8 mouse cellular contexts compared by ENCODE assay signal in the genomic region with DNA sequence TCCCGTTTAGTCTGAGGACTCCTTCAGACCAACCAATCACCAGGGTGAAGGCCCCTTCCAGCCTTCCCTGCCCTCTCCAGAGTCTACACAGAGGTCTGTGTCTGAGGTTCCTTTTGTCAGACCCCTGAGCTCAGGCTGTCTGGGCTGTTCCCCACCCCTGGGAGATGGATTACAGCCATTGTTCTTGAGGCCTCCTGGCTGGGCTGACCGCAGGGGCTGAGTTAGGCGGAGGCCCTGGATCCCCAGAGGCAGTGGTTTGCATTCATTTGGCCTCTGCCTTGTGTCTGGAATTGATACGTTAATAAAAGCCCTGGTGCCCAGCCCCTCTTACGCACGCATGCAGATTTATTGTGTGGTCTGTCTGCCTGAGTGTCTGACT. TPM values are rescaled to one million over a fixed set of nuclear protein-coding genes. Genes with fewer than 3 reads are reported as not detected.
DNase-seq lines count a peak whose midpoint lies in the region; ATAC-seq and TF ChIP-seq lines count a peak whose summit lies in the region.

No protein-coding gene starts in this region.

- no peak for ATAC-seq in heart, embryonic 13.5 days (ENCODE audit: extremely low read depth, insufficient number of reproducible peaks, low FRiP score, low TSS enrichment)

- no peaks in the 10 kb centered on the region for H3K9me3 ChIP-seq in CH12.LX (replicated peaks; ENCODE audit: low read length)
- no peaks in the 10 kb centered on the region for H3K9me3 ChIP-seq in heart, embryonic 13.5 days
- H3K9me3 ChIP-seq in midbrain, embryonic 10.5 days (replicated peaks): no peaks in the 10 kb centered on the region

- H3K79me2 ChIP-seq in CH12.LX (replicated peaks; ENCODE audit: control insufficient read depth, extremely low read depth, insufficient read depth, poor library complexity, severe bottlenecking): no peaks in the 10 kb centered on the region; the same call in 1 of the 2 replicates

- H3K27me3 ChIP-seq in CH12.LX (replicated peaks): no peaks in the 10 kb centered on the region
- no peaks in the 10 kb centered on the region for H3K27me3 ChIP-seq in heart, embryonic 13.5 days (replicated peaks)
- H3K27me3 ChIP-seq in midbrain, embryonic 10.5 days (ENCODE audit: low read depth, poor library complexity, severe bottlenecking): no peaks in the 10 kb centered on the region

- H3K36me3 ChIP-seq in CH12.LX (replicated peaks in 1 of 2; ENCODE audit: control insufficient read depth in 1 of 2, insufficient read depth in 1 of 2, low read length in 1 of 2): peaks cover 2 to 23% of the 10 kb centered on the region in 2 experiments
- H3K36me3 ChIP-seq in heart, embryonic 13.5 days: no peaks in the 10 kb centered on the region
- H3K36me3 ChIP-seq in midbrain, embryonic 10.5 days: no peaks in the 10 kb centered on the region

- no peak for TF ChIP-seq CTCF in CH12.LX (conservative IDR thresholded peaks at IDR 0.05 in 1 of 2, IDR thresholded peaks at IDR 0.05 in 1 of 2; ENCODE audit: low read depth in 2 of 2, low read length in 2 of 2)

- DNase-seq in CH12.LX (ENCODE audit: extremely low read depth) (no peak), ZHBTc4 (ENCODE audit: low read depth, low spot score) (peak; percentile 66)
- DNase-seq in midbrain, embryonic 10.5 days (ENCODE audit: low spot score): peak; percentile 81
- no peak for DNase-seq in left cerebral cortex, postnatal 25 days (ENCODE audit: low spot score in 2 of 2)
- DNase-seq in thymus, postnatal 4 days: no peak
- DNase-seq in yolk sac, embryonic 10.5 days (ENCODE audit: low spot score): no peak
- no peak for DNase-seq in left cerebral cortex, postnatal 36 days (ENCODE audit: low spot score in 2 of 2)

- no peak for TF ChIP-seq RAD21 in CH12.LX (IDR thresholded peaks at IDR 0.05; ENCODE audit: low read depth, low read length)

- H3K27ac ChIP-seq in CH12.LX (ENCODE audit: insufficient read depth, low read depth): peak overlapping the region; percentile 95
- H3K27ac ChIP-seq in heart, embryonic 13.5 days (replicated peaks): peak overlapping the region; percentile 81
- H3K27ac ChIP-seq in midbrain, embryonic 10.5 days (replicated peaks): peak overlapping the region; percentile 95

- H3K4me1 ChIP-seq in CH12.LX (ENCODE audit: control insufficient read depth in 1 of 2, insufficient read depth in 2 of 2): peaks cover 69 to 96% of the 10 kb centered on the region in 2 experiments
- peaks cover 90% of the 10 kb centered on the region for H3K4me1 ChIP-seq in heart, embryonic 13.5 days
- peaks cover 86% of the 10 kb centered on the region for H3K4me1 ChIP-seq in midbrain, embryonic 10.5 days

- WGBS in heart, embryonic 13.5 days: 45% methylated on average over 6 of the region's 6 CpGs
- WGBS in midbrain, embryonic 10.5 days: 6% methylated on average over 6 of the region's 6 CpGs

- H3K4me2 ChIP-seq in CH12.LX (ENCODE audit: insufficient read depth, low read depth, poor library complexity, severe bottlenecking): peak overlapping the region; percentile 59; the same call in 1 of the 2 replicates
- no peak overlapping the region for H3K4me2 ChIP-seq in heart, embryonic 13.5 days

- dilution Hi-C loops in CH12.LX (cut with MboI; ENCODE audit: extremely low pct_ligation_motif_present, extremely low pct_unique_long_range_greater_than_20kb, low sequenced_read_pairs): no loop called here

- no peak for TF ChIP-seq POLR2A in CH12.LX (IDR thresholded peaks at IDR 0.05; ENCODE audit: low read depth, low read length)

- no peak overlapping the region for H3K4me3 ChIP-seq in CH12.LX (replicated peaks in 1 of 3; ENCODE audit: low read depth in 2 of 3, low read length in 2 of 3, poor library complexity in 1 of 3)
- H3K4me3 ChIP-seq in heart, embryonic 13.5 days: no peak overlapping the region
- peak overlapping the region; percentile 27; the same call in 1 of the 2 replicates for H3K4me3 ChIP-seq in midbrain, embryonic 10.5 days

- intact Hi-C loops in left cerebral cortex, postnatal 25 days (cut with DNase I): no loop called here
- intact Hi-C loops in left cerebral cortex, postnatal 36 days (cut with DNase I): loop anchor here (5.0 kb wide), 1 partner anchor 52 kb away; a partner anchor contains a TSS

- H3K9ac ChIP-seq in CH12.LX (ENCODE audit: insufficient read depth, low read depth): peak overlapping the region; percentile 72
- peak overlapping the region; percentile 61 for H3K9ac ChIP-seq in heart, embryonic 13.5 days

- in situ Hi-C loops in CH12.LX (cut with MboI; ENCODE audit: low pct_ligation_motif_present, low pct_unique_long_range_greater_than_20kb, low sequenced_read_pairs): loop anchor here (10.0 kb wide), 1 partner anchor 200 kb away; no protein-coding TSS in a partner anchor

- TF ChIP-seq EP300 in CH12.LX (IDR thresholded peaks at IDR 0.05; ENCODE audit: low read length): no peak

TF ChIP-seq in CH12.LX, 34 proteins besides CTCF, POLR2A, EP300 and RAD21:
- 0 out of 2 replicates have a peak, but pooled peaks have one; percentile 18 for TF ChIP-seq KAT2A (IDR thresholded peaks at IDR 0.05; ENCODE audit: insufficient replicate concordance, low read length)
- no peak for TF ChIP-seq RCOR1 (conservative IDR thresholded peaks at IDR 0.05; ENCODE audit: low read depth, low read length)
- TF ChIP-seq MEF2A (IDR thresholded peaks at IDR 0.05; ENCODE audit: borderline replicate concordance, low read depth, low read length): 0 out of 2 replicates have a peak, but pooled peaks have one; percentile 38
- no peak for TF ChIP-seq JUN (IDR thresholded peaks at IDR 0.05; ENCODE audit: insufficient read depth, low read depth, low read length)
- TF ChIP-seq MAZ (IDR thresholded peaks at IDR 0.05; ENCODE audit: low read depth, low read length): no peak
- TF ChIP-seq ZKSCAN1 (IDR thresholded peaks at IDR 0.05; ENCODE audit: borderline replicate concordance, low read depth, low read length): no peak
- no peak for TF ChIP-seq BHLHE40 (IDR thresholded peaks at IDR 0.05; ENCODE audit: low read depth, low read length)
- TF ChIP-seq ZMIZ1 (IDR thresholded peaks at IDR 0.05; ENCODE audit: low read depth, low read length): no peak
- no peak for TF ChIP-seq NRF1 (IDR thresholded peaks at IDR 0.05; ENCODE audit: low read depth, low read length)
- no peak for TF ChIP-seq IRF4 (IDR thresholded peaks at IDR 0.05; ENCODE audit: low read depth, low read length)
- no peak for TF ChIP-seq MYC (IDR thresholded peaks at IDR 0.05; ENCODE audit: low read depth, low read length)
- TF ChIP-seq ETS1 (conservative IDR thresholded peaks at IDR 0.05; ENCODE audit: low read depth, low read length): no peak
- TF ChIP-seq TCF12 (IDR thresholded peaks at IDR 0.05; ENCODE audit: low read depth, low read length): 0 out of 2 replicates have a peak, but pooled peaks have one; percentile 10
- TF ChIP-seq PAX5 (IDR thresholded peaks at IDR 0.05; ENCODE audit: low read length): no peak
- no peak for TF ChIP-seq MAX (IDR thresholded peaks at IDR 0.05; ENCODE audit: low read length)
- no peak for TF ChIP-seq ZC3H11A (IDR thresholded peaks at IDR 0.05; ENCODE audit: low read depth, low read length)
- TF ChIP-seq TBP (conservative IDR thresholded peaks at IDR 0.05; ENCODE audit: low read depth, low read length): no peak

RNA-seq across cellular contexts. Expression of a gene that starts 53.1 kb away (rescaled TPM):
- total RNA-seq in CH12.LX (2012; rRNA removed): 23.6 and 25.9 TPM in 2 replicates
- 18.6 and 23.2 TPM in 2 replicates for total RNA-seq in CH12.LX (2014; rRNA removed)
- polyA plus RNA-seq in CH12.LX (2012; ENCODE audit: insufficient read length, low read depth): 21.9 and 27.3 TPM in 2 replicates
- polyA plus RNA-seq in heart, embryonic 13.5 days (2015; fragmentation: Nextera tagmentation; extraction: Ambion mirVana): 42.8 and 47.2 TPM in 2 replicates
- polyA plus RNA-seq in midbrain, embryonic 10.5 days (2016; fragmentation: Nextera tagmentation; extraction: Ambion mirVana): 35.3 and 47.5 TPM in 2 replicates
- 10 to 100 TPM; 41.0 to 59.6 TPM for total RNA-seq in left cerebral cortex, postnatal 25 days (2021)
- total RNA-seq in left cerebral cortex, postnatal 36 days (2021): 10 to 100 TPM; 45.4 to 49.7 TPM

Comparison
In these comparisons a context has a peak if more than half of its experiments do, and no peak if none do; other contexts are left out.
1. DNase-seq: peak in ZHBTc4 (single experiment) and midbrain, embryonic 10.5 days (single experiment); none in CH12.LX (single experiment), left cerebral cortex, postnatal 25 days (0 of 2), thymus, postnatal 4 days (single experiment), yolk sac, embryonic 10.5 days (single experiment) and left cerebral cortex, postnatal 36 days (0 of 2).
2. Peak in every context shown above with its lines, with median percentiles within 50 percentile points of each other: H3K27ac ChIP-seq.